Mouse (Mus musculus): ENCODE data around the gene Ano5. TPM values are rescaled to one million over a fixed set of nuclear protein-coding genes. Genes with fewer than 3 reads are reported as not detected.

Ano5 gene
- polyA plus RNA-seq, 1 experiment from 2014 or later, result 0.33 TPM

DNA sequence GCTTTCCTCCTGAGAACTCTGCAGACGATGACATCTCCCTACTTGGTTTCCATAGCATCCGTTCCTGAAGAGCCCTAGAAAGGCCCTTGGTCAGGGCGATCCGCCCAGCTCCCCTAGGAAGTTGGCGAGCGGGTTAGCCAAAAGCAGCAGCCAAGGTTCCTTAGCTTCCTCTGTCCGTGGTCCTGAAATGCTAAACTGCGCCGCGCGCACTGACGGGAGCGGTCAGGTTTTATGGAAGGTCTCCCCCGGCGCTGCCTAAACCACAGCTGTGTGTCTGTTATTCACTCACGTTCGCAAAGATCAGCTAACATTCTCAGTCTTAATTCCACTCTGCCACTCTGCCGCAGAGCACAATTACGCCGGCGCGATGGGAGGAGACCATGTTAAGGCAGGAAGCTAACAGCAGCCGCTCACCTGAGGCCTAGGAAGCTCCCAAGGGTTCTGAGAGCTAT is 110.9 kb downstream of the Ano5 start, which contains the start of gene Slc17a6:
Gene Slc17a6 (plus strand): TSS at position 313 of the 452 bp plus-strand sequence.
- under 1% methylated on average over 23 of the region's 23 CpGs for WGBS
- Histone ChIP-seq H3K4me2 (replicated peaks) (peak within 1 kb of the TSS; percentile 40), H3K27me3 (replicated peaks) (peaks cover 51% of the 10 kb centered on the region), H3K9ac (peak within 1 kb of the TSS; percentile 61), H3K36me3 (no peaks in the 10 kb centered on the region), H3K4me3 (peak within 1 kb of the TSS; percentile 35), H3K27ac (peak within 1 kb of the TSS; percentile 77), H3K4me1 (no peaks in the 10 kb centered on the region), H3K9me3 (no peaks in the 10 kb centered on the region)
- peak; percentile 33 for ATAC-seq (ENCODE audit: low FRiP score, low read depth)

DNA sequence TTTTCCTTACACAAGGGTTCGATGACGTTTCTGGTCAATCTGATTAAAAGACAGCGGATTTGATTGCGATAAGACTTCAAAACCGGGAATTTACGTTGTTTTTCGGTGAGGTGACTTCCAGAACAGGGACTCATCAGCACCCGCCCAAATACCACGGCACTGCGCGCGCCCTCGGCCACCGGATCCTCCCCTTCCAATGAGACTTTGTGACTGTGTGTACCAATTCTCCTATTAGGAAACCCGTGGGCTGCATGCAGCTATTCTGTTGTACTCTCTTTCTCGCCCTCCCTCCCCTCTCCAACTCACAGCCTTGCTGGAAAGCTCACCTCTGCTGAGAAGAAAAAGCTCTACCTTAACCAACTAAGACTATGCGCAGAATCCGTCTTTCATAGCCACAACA is 111.4 kb downstream of the Ano5 start:
- peak overlapping the region; percentile 40; the same call in 1 of the 2 replicates for H3K4me2 ChIP-seq (replicated peaks)
- H3K4me3 ChIP-seq, result peak overlapping the region; percentile 35
- H3K27me3 ChIP-seq (replicated peaks), result peaks cover 56% of the 10 kb centered on the region
- H3K9ac ChIP-seq, result peak overlapping the region; percentile 61
- no peaks in the 10 kb centered on the region for H3K9me3 ChIP-seq
- H3K27ac ChIP-seq, result peak overlapping the region; percentile 77
- 0 out of 2 replicates have a peak, but pooled peaks cover 3% of the 10 kb centered on the region for H3K4me1 ChIP-seq
- H3K36me3 ChIP-seq, result no peaks in the 10 kb centered on the region
- 0 out of 2 replicates have a peak, but pooled peaks have one; percentile 39 for ATAC-seq (ENCODE audit: low FRiP score, low read depth)
- WGBS, result under 1% methylated on average over 18 of the region's 18 CpGs

DNA sequence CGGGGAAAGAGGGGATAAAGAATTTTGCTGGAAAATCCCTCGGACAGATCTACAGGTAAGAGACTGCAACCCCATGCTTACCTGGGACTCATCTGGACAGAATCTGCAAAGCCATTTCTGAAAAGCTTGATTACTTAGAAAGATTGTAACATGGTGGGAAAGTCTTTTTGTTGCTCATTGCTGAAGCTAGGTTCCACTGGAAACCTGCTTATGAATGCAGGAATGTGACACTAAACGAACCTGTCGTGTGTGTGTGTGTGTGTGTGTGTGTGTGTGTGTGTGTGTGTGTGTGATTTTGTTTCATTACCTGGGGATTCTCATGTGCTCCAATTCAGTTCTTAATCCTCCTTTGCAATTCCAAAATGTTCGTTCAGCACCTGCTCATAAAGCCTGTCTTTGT is 111.8 kb downstream of the Ano5 start:
- ATAC-seq (ENCODE audit: low FRiP score, low read depth), result no peak
- H3K4me3 ChIP-seq, result peak overlapping the region; percentile 35
- H3K9me3 ChIP-seq, result no peaks in the 10 kb centered on the region
- H3K27me3 ChIP-seq (replicated peaks), result peaks cover 61% of the 10 kb centered on the region
- H3K9ac ChIP-seq, result peak overlapping the region; percentile 61
- H3K4me2 ChIP-seq (replicated peaks), result no peak overlapping the region
- H3K27ac ChIP-seq, result peak overlapping the region; percentile 77
- 0 out of 2 replicates have a peak, but pooled peaks cover 5% of the 10 kb centered on the region for H3K4me1 ChIP-seq
- H3K36me3 ChIP-seq, result no peaks in the 10 kb centered on the region
- 3% methylated on average over 5 of the region's 5 CpGs for WGBS

DNA sequence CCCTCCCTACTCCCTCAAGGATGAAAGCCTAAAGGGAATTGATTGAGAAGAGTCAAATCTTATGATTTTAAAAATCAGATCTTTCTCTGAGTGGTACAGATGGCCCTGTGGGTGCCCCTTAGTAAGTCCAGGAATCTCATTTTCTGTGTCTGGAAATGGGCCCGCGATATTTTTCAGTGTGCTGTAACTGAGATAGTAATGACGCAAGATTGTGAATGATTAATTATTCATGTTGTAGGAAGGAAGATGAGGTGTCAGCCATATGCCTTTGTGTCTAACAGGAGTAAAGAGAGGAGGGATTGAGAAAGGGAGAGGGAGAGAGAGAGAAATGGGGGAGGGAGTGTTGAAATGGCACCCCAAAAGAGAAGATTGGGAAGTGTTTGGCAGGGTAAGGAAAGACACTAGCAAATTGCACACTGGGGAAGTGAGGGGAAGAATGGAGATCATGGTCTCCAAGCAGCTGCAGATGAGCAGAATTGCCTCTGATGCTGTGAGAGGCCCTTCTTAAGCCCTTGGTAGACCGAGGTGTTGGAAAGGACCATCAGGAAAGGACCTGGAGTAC is 113.6 kb downstream of the Ano5 start:
- Histone ChIP-seq H3K4me2 (replicated peaks) (peak overlapping the region; percentile 53), H3K36me3 (no peaks in the 10 kb centered on the region), H3K4me3 (peak overlapping the region; percentile 28), H3K27ac (peak overlapping the region; percentile 57), H3K27me3 (replicated peaks) (peaks cover 70% of the 10 kb centered on the region), H3K9ac (peak overlapping the region; percentile 66), H3K4me1 (0 out of 2 replicates have a peak, but pooled peaks cover 5% of the 10 kb centered on the region), H3K9me3 (no peaks in the 10 kb centered on the region)
- 2% methylated on average over 4 of the region's 4 CpGs for WGBS
- 0 out of 2 replicates have a peak, but pooled peaks have one; percentile 21 for ATAC-seq (ENCODE audit: low FRiP score, low read depth)

DNA sequence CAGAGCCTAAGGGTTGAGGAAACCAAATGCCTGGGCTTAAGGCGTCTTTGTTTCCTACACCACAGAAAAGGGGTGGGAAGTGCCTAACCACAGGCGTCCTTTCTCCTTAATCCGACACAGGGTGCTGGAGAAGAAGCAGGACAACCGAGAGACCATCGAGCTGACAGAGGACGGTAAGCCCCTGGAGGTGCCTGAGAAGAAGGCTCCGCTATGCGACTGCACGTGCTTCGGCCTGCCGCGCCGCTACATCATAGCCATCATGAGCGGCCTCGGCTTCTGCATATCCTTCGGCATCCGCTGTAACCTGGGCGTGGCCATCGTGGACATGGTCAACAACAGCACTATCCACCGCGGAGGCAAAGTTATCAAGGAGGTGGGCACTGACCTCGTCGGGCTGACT is 114.3 kb downstream of the Ano5 start:
- peak overlapping the region; percentile 66 for H3K9ac ChIP-seq
- H3K4me1 ChIP-seq, result 0 out of 2 replicates have a peak, but pooled peaks cover 5% of the 10 kb centered on the region
- peak overlapping the region; percentile 53 for H3K4me2 ChIP-seq (replicated peaks)
- H3K27ac ChIP-seq, result peak overlapping the region; percentile 65
- WGBS, result under 1% methylated on average over 23 of the region's 23 CpGs
- H3K9me3 ChIP-seq, result no peaks in the 10 kb centered on the region
- H3K36me3 ChIP-seq, result no peaks in the 10 kb centered on the region
- ATAC-seq (ENCODE audit: low FRiP score, low read depth), result no peak
- peaks cover 72% of the 10 kb centered on the region for H3K27me3 ChIP-seq (replicated peaks)
- peak overlapping the region; percentile 23 for H3K4me3 ChIP-seq

DNA sequence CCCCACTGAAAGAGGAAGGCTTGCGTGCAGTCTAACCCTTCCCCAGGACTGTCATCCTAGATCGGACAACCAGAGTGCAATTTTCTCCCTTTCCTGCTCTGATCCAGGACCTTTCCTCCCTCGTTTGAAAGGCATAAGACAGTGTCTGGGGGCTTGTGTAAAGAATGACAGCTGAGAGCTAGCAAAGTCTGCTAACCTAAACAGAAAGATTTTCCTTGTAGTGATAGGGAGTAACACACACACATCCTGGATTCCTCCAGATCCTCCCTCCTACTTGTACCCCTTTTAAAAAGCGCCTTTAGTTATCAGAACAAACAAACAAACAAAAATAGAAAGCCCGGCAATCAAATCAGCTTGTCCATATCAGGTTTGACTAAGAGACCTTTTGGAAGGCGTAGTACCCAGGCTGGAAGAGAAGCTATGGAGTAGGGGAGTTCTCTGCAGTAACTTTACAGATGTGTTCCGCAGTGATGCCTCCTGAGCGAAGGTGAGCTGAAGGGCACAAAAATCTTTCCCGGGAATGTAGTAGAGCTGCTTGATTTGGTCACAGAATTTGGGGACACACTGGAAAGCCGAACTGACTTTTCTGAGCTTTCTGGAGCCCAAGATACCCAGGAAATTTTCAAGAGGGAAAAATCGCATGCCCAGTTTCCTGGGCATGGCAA is 114.9 kb downstream of the Ano5 start:
- WGBS, result 2% methylated on average over 11 of the region's 11 CpGs
- H3K9ac ChIP-seq, result peak overlapping the region; percentile 66
- H3K9me3 ChIP-seq, result no peaks in the 10 kb centered on the region
- H3K27me3 ChIP-seq (replicated peaks), result peaks cover 73% of the 10 kb centered on the region
- H3K4me3 ChIP-seq, result peak overlapping the region; percentile 23
- no peaks in the 10 kb centered on the region for H3K36me3 ChIP-seq
- ATAC-seq (ENCODE audit: low FRiP score, low read depth), result no peak
- H3K27ac ChIP-seq, result peak overlapping the region; percentile 65
- H3K4me1 ChIP-seq, result 0 out of 2 replicates have a peak, but pooled peaks cover 5% of the 10 kb centered on the region
- peak overlapping the region; percentile 53 for H3K4me2 ChIP-seq (replicated peaks)

DNA sequence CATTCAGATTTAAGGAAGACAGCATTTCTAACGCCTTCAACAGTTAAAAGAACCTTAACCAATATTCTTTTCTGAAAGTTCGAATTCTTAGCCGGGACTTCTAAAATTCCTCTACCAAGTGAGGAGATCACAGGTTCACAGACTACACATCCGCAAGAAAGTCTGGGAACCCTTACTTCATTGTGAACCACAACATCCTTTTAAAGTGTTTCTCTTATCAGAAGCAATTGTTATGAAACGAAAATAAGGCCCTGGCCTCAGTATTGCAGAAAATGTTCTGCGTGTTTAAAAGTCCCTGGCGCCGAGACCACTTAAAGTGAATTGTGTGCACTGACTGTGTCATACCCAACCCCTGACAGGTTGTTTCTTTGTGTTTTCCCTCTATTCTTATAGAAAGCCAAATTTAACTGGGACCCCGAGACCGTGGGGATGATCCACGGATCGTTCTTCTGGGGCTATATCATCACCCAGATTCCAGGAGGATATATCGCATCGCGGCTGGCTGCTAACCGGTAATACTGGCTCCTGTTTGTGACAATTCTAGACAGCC is 115.7 kb downstream of the Ano5 start:
- H3K4me2 ChIP-seq (replicated peaks), result peak overlapping the region; percentile 53
- no peaks in the 10 kb centered on the region for H3K9me3 ChIP-seq
- H3K36me3 ChIP-seq, result no peaks in the 10 kb centered on the region
- WGBS, result 1% methylated on average over 16 of the region's 16 CpGs
- 0 out of 2 replicates have a peak, but pooled peaks cover 5% of the 10 kb centered on the region for H3K4me1 ChIP-seq
- peak overlapping the region; percentile 23 for H3K4me3 ChIP-seq
- H3K9ac ChIP-seq, result peak overlapping the region; percentile 66
- no peak for ATAC-seq (ENCODE audit: low FRiP score, low read depth)
- peaks cover 73% of the 10 kb centered on the region for H3K27me3 ChIP-seq (replicated peaks)
- H3K27ac ChIP-seq, result peak overlapping the region; percentile 65

DNA sequence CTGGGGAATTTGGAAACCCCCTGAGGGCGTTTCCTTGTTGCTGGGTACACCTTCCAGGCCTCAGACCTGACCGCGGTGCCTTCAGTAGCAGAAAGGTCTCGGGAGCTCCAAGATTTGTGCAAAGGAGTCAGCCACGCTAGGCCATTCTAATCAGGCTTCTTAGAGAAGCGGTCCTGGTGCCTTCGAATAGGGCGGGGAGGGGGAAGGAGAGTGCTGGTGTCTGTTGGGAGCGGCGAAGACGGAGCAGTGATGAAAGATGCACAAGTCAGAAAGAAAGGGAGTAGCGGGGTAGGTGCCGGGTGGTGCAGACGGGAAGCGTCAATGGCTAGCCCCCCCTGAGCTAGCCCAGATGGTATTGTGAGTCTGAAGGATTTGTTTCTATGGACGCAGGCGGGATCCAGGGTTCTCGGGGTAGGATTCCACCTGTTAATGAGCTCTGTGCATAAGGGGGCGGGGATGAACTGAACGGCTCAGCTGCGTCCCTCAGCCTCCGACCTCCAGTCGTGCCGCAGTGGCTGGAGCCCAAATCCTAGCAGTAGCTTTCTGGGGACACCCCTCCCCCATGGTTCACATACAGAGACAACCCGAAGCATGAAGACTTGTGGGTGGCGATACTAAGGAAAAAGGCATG is 116.3 kb downstream of the Ano5 start:
- Histone ChIP-seq H3K27me3 (replicated peaks) (peaks cover 67% of the 10 kb centered on the region), H3K9me3 (no peaks in the 10 kb centered on the region), H3K4me3 (peak overlapping the region; percentile 23), H3K27ac (peak overlapping the region; percentile 65), H3K9ac (peak overlapping the region; percentile 66), H3K36me3 (no peaks in the 10 kb centered on the region), H3K4me1 (0 out of 2 replicates have a peak, but pooled peaks cover 5% of the 10 kb centered on the region), H3K4me2 (replicated peaks) (peak overlapping the region; percentile 53)
- ATAC-seq (ENCODE audit: low FRiP score, low read depth), result peak; percentile 67
- WGBS, result under 1% methylated on average over 26 of the region's 26 CpGs

GRCm38 (mm10) chr7:51627666-51628065 is 116.8 kb downstream of the Ano5 start:
- Histone ChIP-seq H3K27me3 (replicated peaks) (peaks cover 61% of the 10 kb centered on the region), H3K4me3 (peak overlapping the region; percentile 23; the same call in 1 of the 2 replicates), H3K9ac (peak overlapping the region; percentile 66), H3K27ac (peak overlapping the region; percentile 43; the same call in 1 of the 2 replicates), H3K9me3 (no peaks in the 10 kb centered on the region), H3K4me2 (replicated peaks) (peak overlapping the region; percentile 53), H3K36me3 (no peaks in the 10 kb centered on the region), H3K4me1 (0 out of 2 replicates have a peak, but pooled peaks cover 5% of the 10 kb centered on the region)
- no peak for ATAC-seq (ENCODE audit: low FRiP score, low read depth)
- WGBS, result under 1% methylated on average over 9 of the region's 9 CpGs

DNA sequence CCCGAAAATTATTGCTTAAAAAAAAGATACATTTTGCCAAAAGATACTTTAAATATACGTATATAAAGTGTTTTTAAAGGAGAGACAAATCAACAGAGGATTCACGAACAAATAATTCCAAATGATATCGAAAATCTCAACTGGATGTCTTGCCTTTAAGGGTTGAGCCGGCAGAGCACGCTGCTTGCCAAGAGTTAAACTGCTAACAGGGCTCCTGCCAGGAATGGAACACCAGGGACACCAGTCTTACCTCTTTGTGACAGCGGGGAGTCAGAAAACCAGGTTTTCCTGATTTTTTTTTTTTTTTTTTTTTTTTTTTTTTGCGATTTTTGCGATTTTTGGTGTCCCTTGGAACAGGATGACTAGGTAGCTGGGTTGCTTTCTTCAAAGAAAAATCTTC is 117.5 kb downstream of the Ano5 start:
- peak overlapping the region; percentile 53; the same call in 1 of the 2 replicates for H3K4me2 ChIP-seq (replicated peaks)
- H3K36me3 ChIP-seq, result no peaks in the 10 kb centered on the region
- 4% methylated on average over 9 of the region's 9 CpGs for WGBS
- H3K9me3 ChIP-seq, result no peaks in the 10 kb centered on the region
- no peak overlapping the region for H3K27ac ChIP-seq
- peaks cover 59% of the 10 kb centered on the region for H3K27me3 ChIP-seq (replicated peaks)
- no peak overlapping the region for H3K4me3 ChIP-seq
- no peak overlapping the region for H3K9ac ChIP-seq
- ATAC-seq (ENCODE audit: low FRiP score, low read depth), result no peak
- 0 out of 2 replicates have a peak, but pooled peaks cover 5% of the 10 kb centered on the region for H3K4me1 ChIP-seq

DNA sequence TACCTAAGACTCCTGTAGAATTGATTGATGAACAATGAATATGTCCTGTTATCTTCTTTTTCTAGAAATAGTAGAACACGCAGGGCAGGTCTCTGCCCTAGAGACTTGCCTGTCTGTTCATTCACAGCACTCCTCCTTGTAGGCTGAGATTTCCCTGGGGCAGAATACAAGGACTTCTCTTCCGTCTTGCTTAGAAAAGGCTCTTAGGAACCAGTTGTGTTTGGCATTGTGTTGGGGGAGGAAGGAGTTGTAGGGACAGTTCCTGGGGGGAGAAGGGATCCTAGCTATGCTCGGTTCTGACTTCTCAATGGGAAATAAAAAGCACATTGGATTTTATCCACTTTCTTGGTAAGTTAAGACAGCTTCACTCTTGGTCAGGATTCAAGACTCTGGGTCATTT is 118.4 kb downstream of the Ano5 start:
- WGBS, result 4% methylated on average over 3 of the region's 3 CpGs
- H3K9ac ChIP-seq, result no peak overlapping the region
- H3K4me3 ChIP-seq, result 0 out of 2 replicates have a peak overlapping the region, but pooled peaks have one; percentile 3

More for the DNA sequence above, 118.4 kb downstream of the Ano5 start:
- peak overlapping the region; percentile 61 for H3K27ac ChIP-seq
- no peaks in the 10 kb centered on the region for H3K9me3 ChIP-seq
- 0 out of 2 replicates have a peak, but pooled peaks cover 5% of the 10 kb centered on the region for H3K4me1 ChIP-seq
- no peak for ATAC-seq (ENCODE audit: low FRiP score, low read depth)
- peaks cover 52% of the 10 kb centered on the region for H3K27me3 ChIP-seq (replicated peaks)
- peak overlapping the region; percentile 36 for H3K4me2 ChIP-seq (replicated peaks)
- no peaks in the 10 kb centered on the region for H3K36me3 ChIP-seq
